Mouse (Mus musculus): Measurements from ENCODE around the gene Atp6v0a2. TPM values are rescaled to one million over a fixed set of nuclear protein-coding genes. Genes with fewer than 3 reads are reported as not detected.

Gene Atp6v0a2
- 8.2 and 8.5 TPM in 2 replicates for polyA plus RNA-seq (2012)

GRCm38 (mm10) chr5:124628448-124629363 lies at the start of gene Atp6v0a2:
Gene Atp6v0a2, plus strand, starts transcription at chr5:124628576.
- no peak for TF ChIP-seq GATA1 (IDR thresholded peaks at IDR 0.05; ENCODE audit: low read length)

GRCm38 (mm10) chr5:124578633-124579317 lies 49.6 kb upstream of the Atp6v0a2 start, which contains the start of the genes Eif2b1 and Gtf2h3:
Gene Eif2b1, minus strand, starts transcription at chr5:124579131.
Gene Gtf2h3, plus strand, starts transcription at chr5:124579140.
- no peak for TF ChIP-seq GATA1 (IDR thresholded peaks at IDR 0.05; ENCODE audit: low read length)

GRCm38 (mm10) chr5:124582515-124582914 lies 45.9 kb upstream of the Atp6v0a2 start:
- TF ChIP-seq GATA1 (IDR thresholded peaks at IDR 0.05; ENCODE audit: low read length): no peak

GRCm38 (mm10) chr5:124592768-124593167 lies 35.6 kb upstream of the Atp6v0a2 start:
- TF ChIP-seq GATA1 (IDR thresholded peaks at IDR 0.05; ENCODE audit: low read length): no peak

- no peak for TF ChIP-seq GATA1 (IDR thresholded peaks at IDR 0.05; ENCODE audit: low read length)
Measured at GRCm38 (mm10) chr5:124598224-124599174, 29.9 kb upstream of the Atp6v0a2 start.

- no peak for TF ChIP-seq GATA1 (IDR thresholded peaks at IDR 0.05; ENCODE audit: low read length)
Measured at GRCm38 (mm10) chr5:124602349-124602748, 26.0 kb upstream of the Atp6v0a2 start.

GRCm38 (mm10) chr5:124604296-124604695 lies 24.1 kb upstream of the Atp6v0a2 start:
- no peak for TF ChIP-seq GATA1 (IDR thresholded peaks at IDR 0.05; ENCODE audit: low read length)

- no peak for TF ChIP-seq GATA1 (IDR thresholded peaks at IDR 0.05; ENCODE audit: low read length)
Measured at GRCm38 (mm10) chr5:124605041-124605622, 23.2 kb upstream of the Atp6v0a2 start.

- TF ChIP-seq GATA1 (IDR thresholded peaks at IDR 0.05; ENCODE audit: low read length): no peak
Measured at GRCm38 (mm10) chr5:124610965-124611364, 17.4 kb upstream of the Atp6v0a2 start.

- TF ChIP-seq GATA1 (IDR thresholded peaks at IDR 0.05; ENCODE audit: low read length): no peak
Measured at GRCm38 (mm10) chr5:124614709-124615108, 13.7 kb upstream of the Atp6v0a2 start.

GRCm38 (mm10) chr5:124618711-124619110 lies 9.7 kb upstream of the Atp6v0a2 start:
- no peak for TF ChIP-seq GATA1 (IDR thresholded peaks at IDR 0.05; ENCODE audit: low read length)

GRCm38 (mm10) chr5:124621362-124621761 lies 7.0 kb upstream of the Atp6v0a2 start:
- TF ChIP-seq GATA1 (IDR thresholded peaks at IDR 0.05; ENCODE audit: low read length): no peak

GRCm38 (mm10) chr5:124622890-124623289 lies 5.5 kb upstream of the Atp6v0a2 start:
- TF ChIP-seq GATA1 (IDR thresholded peaks at IDR 0.05; ENCODE audit: low read length): no peak

- TF ChIP-seq GATA1 (IDR thresholded peaks at IDR 0.05; ENCODE audit: low read length): no peak
Measured at GRCm38 (mm10) chr5:124624291-124624690, 4.1 kb upstream of the Atp6v0a2 start.

- TF ChIP-seq GATA1 (IDR thresholded peaks at IDR 0.05; ENCODE audit: low read length): no peak
Measured at GRCm38 (mm10) chr5:124629641-124630040, 1.3 kb downstream of the Atp6v0a2 start.
